Mouse (Mus musculus) lung, postnatal 25 days (tissue): ENCODE data around the gene Usf3.

Source experiments
- DNase-seq: peaks from one replicate; pipeline ENCODE4 v3.0.0; 2022; ENCODE audit warnings: low spot score

Gene Usf3

DNA sequence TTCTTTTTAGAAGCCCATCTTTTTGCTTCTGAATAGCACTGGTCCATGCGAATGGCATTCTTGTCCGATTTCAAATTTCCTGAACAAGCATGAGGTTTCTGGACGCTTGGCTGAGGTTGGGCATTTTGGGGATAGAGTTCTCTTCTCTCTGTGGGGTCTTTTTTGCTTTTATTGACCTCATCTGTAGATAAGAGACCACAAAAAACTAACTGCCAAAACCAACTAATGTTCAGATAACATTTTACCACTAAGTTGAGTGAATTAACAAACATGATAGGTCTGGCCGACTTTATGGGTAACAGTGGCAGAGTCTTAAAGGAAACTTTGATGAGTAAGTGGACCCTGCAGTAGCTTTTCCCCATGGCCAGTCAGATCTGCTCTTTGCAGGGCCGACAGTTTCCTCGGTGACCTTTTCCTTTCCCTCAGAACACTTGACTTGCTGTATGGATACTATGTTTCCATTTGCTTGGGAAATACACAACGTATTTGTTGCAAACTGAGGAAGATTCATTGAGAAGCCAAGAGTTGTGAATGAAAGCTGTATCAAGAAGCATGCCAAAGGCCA is 1.0 kb downstream of the Usf3 start:
- no peak for DNase-seq

DNA sequence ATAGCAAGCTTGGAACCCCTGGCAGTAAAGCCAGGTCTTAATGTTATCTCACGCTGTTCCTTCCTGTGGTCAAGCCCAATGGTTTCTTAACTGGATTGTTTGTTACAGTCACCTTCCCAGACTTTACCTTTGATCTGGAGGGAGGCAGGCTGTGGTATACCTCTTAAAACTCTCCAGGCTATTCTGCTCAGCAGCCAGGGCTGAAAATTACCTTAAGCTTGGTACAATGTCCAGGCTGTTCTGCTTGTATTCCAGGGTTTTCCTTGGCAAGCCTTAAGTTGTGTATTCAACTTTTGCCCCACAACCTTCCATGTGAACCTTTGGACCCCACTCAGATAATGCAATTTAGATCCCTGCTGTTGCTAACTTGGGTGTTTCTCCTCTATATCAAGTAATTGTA is 2.0 kb downstream of the Usf3 start:
- no peak for DNase-seq

DNA sequence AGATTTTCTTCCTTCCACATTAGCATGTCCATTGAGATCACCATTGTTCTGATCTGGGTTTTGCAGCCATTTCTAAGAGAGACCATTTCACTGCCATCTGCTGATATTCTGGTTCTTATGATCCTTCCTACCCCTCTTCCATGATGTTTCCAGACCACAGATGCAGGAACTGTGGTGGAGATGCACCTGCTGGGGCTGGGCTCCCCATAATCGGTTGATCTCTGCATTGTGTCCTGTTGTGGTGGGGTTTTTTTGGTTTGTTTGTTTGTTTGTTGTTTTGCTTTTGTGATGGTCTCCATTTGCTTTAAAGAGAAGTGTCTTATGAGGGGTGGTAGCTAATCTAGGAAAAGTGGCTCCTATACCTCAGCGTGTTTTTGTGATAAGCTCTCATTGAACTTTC is 3.5 kb downstream of the Usf3 start:
- DNase-seq, result no peak

DNA sequence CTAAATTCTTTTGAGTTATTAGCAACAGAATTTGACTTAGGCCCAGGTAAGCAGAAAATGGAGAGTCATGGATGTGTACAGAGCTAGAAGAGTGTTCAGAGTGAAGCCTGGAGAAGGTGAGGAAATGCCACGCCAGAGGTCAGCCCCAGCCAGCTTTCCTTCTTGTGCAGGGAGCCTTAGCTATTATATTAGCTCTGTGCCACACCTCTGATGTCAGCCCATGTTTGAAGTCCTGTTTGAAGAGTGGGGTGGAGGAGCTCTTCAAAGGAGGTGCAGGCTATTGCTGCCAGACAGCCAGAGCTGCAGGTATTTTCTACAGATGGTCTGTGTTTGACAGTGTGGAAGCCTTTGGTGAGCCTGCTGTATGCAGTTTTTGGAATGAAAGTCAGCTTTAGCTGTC is 5.5 kb downstream of the Usf3 start:
- peak; percentile 76 for DNase-seq

DNA sequence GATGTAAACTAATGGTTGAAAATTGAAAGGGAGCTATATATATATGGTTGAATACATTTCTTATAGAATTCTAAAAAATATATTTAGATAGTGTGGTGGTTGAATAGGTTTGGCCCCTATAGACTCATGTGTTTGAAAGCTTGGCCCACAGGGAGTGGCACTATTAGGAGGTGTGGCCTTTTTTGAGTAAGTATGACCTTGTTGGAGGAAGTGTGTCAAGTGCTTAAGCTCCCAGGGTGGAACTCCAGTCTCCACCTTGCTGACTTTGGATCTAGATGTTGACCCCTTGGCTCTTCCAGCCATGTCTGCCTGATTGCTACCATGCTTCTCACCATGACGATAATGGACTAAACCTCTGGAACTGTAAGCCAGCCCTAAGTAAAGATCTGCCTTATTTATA is 9.6 kb downstream of the Usf3 start:
- DNase-seq, result no peak

DNA sequence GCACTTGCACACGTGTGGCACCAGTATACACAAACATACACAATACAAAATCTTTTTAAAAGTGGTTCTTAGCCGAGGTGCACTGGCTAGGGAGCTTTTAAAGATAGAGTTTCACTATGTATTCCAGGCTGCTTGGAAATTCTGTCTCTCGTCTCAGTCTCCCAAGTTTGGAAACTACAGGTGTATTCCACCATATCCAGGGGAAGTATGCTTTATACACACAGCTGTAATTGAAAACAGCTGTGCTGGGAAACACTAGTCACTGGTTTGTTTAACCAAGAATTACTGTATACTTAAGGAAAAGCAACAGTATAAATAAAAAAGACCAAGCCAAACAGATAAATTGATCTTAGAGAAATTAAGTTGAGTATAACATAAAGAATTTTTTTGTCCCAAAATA is 11.7 kb downstream of the Usf3 start:
- DNase-seq, result no peak

DNA sequence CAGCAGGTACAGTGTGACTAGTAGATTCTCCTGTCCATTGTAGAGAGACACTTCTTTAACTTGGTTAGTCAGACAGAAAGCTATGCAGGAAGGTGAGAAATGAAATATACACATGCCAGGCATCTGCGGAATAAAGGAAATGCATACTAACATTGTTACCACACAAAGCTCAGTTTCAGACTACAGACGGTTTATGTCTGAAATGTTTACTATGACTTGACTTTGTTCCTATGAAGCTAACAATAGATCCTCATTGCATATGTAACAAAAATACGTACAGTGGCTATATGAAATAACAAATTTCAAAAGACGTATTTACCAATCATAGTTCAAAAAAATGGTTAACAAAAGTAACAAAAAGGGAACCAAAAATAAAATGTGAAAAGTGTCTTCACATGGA is 14.1 kb downstream of the Usf3 start:
- DNase-seq, result no peak

DNA sequence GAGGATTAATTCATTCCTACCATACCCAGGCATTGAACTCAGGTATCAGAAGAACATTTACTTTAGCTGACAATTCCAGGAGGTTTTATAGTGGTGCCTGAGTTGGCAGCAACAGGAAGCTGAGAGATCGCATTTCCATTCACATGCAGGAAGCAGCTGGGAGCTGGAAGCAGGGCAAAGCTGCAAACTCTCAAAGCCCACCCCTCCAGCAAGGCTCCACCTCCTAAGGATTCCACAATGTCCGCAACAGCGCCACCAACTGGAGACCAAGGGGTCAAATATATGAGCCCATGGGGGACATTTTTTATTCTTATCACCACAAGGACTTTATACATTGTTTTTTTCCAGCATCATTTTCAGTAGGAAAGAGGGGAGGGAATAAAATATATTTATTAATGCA is 15.7 kb downstream of the Usf3 start:
- DNase-seq, result no peak

DNA sequence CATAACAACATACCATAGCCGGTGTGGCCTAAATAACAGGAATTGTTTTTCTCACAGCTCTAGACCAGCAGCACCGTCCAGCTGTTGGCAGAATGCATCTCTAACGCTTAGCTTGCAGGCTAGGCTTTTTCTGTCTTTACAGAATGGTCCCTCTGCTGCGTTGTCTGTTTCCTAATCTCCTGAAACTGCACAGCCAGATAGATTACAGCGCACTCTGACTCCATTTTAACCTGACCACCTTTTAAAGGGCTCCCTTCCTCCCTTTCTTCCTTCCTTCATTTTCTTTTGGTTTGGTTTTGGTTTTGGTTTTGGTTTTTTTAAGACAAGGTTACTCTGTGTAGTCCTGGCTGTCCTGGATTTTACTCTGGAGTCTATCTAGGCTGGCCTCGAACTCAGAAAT is 17.0 kb downstream of the Usf3 start:
- no peak for DNase-seq

DNA sequence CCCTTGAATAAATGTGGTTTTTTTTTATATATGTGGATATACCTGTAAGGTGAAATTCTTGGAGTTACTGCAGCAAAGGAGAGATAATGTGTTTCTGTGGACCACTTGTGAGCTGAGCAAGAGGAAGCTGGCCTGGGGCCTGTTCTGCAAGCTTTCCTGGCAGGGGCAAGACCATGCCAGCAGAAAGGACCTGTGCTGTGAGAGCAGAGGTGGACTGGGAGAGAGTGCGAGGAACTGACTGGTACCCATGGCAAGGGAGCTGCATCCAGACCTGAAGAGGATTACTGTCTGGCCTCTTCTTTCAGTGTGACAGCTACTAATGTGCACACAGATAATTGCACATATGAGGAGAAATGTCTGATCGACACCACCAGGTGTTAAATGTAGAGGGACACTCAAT is 17.9 kb downstream of the Usf3 start:
- DNase-seq, result no peak

DNA sequence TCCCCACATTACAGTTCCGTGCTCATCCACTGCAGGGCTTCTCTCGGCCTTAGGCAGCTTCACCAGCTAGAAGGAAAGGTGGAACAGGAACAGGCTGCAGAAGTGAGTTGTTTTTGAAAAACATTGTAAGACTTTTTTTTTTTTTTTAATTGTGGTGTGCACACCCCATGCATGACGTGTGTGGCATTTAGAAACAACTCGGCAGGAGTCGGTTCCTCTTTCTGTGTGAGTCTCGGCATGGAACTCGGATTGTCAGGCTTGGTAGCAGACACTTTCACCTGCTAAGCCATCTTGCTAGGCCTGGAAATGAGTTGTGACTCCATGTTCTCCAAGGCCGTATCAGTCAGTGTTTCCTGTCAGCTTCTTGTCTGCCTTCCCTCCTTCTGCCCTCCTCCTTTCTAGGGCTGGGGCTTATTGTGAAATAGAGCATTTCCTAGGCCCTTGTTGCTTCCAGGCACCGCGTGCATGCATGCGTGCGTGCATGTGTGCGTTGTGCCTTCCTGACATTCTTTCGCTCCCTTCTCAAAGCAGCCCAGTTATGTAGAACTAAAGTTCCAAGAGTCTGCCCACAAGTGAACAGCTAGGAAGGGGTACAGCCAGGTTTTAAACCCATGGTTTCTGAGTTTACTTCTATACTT is 26.1 kb downstream of the Usf3 start:
- peak; percentile 35 for DNase-seq

DNA sequence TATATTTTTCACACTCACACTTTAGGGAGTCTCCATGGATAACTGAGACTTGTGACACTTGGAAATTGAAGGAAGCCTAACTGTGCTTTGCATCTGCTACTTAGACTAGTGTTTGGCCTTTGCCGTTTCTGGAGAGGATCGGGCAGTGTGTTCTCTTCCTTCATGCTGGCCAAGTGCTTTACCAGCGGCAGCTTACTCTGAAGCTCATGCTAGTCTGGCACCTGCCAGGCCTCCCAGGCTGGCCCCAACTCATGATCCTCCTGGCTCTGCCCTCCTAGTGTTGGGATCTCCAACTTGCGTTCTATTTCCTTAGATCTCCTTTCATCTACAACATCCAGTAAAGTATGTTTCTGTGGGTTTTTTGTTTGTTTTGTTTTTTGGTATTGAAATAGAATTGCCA is 27.1 kb downstream of the Usf3 start:
- DNase-seq, result no peak

DNA sequence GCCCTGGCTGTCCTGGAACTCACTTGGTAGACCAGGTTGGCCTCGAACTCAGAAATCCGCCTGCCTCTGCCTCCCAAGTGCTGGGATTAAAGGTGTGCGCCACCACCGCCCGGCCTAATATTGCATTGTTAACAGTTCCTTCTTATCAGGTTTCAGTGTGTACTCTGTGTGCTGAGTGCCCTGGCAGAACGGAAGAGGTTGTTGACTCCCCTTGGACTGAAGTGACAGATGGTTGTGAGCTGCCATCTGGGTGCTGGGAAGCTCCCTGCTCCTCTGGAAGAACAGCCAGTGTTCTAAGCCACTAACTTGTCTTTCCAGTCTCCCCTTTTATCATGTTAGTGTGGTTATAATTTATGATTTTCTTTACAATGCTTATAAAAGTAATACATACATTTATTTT is 31.3 kb downstream of the Usf3 start:
- peak; percentile 51 for DNase-seq

DNA sequence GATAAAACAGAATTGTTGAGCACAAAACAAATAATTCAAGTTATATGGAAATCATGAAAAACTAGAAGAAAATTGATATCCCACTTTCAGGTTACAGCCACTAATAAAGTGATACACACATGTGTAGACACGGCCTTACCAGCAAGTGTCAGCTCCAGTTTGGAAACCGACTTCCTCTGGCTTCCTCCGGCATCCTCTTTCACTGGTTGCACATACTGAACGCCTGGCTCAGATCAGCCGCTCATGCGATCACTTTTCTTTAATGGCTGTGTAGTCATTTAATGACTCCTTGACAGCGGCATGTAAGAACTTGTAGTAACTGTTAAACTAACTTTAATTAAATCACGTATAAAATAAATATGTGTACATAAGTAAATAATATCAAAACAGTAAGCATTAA is 32.9 kb downstream of the Usf3 start:
- DNase-seq, result no peak

DNA sequence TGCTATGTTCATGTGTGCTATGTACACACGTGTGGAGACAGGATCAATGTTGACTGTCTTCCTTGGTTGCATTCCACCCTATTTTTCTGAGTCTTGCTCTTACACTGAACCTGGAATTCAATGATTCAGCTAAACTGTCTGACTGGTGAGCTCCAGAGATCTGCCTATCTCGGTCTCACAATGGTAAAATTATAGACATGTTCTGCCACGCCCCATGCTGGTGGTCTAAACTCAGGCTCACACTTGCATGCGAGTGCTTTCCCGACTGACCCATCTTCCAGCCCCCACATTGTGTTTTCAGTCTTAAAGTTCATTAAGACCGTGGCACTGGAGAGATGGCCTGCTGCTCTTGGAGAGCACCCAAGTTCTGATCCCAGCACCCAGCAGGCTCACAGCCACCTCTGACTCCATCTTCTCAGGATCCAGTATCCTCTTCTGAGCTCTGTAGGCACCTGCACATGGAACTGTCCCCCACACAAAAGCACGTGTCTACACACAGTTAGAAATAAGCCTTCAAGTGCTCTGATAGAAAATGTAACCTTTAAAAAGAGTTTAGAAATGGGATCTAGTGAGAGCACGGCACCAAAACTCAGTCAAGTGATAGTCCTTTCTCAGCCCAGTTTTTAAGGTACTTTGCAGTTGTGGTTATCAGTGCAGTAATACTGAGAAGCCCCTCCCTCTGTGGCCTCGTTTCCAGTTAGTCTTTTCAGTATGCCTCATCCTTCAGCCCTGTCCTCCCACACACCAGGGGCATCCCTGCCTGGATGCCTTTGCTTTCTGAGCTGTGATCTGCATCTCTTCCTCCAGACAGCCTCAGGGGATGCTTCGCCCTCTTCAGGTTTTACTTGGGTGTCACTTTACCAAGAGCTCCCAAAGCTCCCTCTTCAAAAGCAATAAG is 37.4 kb downstream of the Usf3 start:
- DNase-seq, result no peak

DNA sequence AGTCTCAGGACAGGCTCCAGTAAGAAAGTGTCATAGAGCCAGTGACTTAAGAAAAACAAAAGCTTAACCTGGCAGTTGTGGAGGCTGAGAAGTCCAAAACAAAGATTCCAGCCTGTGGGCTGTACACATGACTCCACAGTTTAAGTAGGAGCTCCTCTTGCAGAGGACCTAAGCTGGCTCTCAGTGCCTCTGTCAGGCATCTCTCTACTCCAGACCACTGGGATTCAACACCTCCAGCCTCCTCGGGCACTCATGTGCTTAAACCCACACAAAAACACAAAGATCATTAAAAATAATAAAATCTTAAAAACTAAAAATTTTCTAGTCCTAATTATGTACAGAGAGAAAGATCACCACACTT is 38.0 kb downstream of the Usf3 start:
- no peak for DNase-seq

DNA sequence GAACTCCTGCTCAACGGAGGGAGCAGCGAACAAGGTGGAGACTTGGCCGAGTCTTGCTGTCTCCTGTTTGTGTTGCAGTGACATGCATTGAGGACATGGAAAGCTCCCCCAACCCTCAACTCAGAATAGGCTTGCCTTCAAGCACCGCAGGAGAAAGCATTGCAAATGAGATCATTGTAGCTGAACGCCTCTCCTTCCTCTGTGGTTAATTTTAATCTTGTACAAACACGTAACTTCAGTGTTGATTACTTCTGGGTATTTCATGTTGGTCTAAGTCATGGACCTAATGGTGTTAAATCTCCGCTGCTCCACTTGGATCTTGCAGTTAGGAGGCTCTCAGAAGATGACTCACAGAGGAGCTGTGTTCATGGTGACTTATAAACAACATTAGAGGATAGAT is 39.7 kb downstream of the Usf3 start:
- DNase-seq, result no peak

DNA sequence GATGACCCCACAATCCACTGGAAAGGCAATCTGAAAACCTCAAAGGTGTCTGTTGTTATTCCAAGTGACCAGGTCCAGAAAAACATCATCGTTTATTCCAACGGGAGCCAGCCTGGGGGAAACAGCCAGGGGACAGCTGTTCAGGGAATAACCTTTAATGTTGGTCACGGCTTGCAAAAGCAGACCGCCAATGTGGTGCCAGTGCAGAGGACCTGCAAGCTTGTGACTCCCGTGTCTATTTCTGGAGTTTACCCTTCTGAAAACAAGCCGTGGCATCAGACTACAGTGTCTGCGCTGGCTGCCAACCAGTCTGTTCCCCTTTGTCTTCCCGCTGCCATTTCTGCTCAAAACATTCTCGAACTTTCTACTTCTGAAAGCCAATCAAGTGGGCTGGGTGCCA is 42.5 kb downstream of the Usf3 start:
- DNase-seq, result no peak

DNA sequence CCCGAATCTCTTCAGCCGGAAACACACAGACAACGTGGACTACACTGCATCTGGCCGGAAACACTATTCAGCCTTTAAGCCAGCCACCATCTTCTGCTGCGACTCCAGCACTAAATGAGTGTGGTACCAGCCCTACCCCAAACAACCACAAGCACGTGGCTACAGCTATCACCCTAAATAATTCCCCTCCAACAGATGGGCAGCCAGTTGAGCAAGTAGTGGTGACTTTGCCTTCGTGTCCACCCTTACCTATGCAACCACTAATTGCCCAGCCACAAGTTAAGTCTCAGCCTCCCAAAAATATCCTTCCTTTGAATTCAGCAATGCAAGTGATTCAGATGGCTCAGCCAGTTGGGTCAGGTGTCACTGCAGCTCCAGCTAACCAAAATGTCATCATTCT is 43.4 kb downstream of the Usf3 start:
- DNase-seq, result no peak

DNA sequence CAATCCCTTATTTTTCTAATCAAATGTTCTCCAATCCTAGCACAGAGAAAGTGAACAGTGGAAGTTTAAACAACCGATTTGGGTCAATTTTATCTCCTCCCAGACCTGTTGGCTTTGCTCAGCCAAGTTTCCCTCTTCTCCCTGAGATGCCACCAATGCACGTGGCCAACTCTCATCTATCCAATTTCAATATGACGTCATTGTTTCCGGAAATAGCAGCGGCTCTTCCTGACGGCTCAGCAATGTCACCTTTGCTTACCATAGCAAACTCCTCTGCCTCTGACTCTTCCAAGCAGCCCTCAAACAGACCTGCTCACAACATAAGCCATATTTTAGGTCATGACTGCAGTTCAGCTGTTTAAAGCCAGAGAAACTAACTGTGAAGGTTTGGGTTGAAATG is 48.4 kb downstream of the Usf3 start:
- no peak for DNase-seq

DNA sequence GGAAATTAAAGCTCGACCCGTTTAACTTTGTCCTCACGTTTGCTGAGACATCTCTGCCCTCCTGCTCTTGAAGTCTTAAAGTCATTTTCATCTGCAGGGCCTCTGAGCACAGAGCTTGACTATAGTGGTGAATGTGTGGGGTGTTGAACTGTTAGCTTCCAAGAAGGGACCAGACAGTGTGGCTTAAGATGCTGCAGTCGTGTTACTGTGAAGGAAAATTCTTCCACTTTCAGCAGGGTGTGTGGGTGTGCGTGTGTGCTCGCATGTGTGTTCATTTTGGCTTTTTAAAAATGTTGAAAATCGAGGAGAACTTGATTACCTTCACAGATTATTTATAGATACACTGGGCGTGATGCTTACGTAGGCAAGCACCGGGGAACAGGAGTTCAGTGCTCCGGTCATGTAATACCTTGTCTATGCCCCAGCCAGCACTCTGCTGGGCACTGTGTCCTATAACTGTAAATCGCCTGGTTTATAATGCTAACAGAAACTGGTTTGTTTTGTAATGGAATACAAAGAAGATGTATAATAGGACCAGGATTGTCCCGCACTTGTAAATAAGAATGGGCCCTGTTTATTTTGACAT is 53.8 kb downstream of the Usf3 start:
- no peak for DNase-seq

DNA sequence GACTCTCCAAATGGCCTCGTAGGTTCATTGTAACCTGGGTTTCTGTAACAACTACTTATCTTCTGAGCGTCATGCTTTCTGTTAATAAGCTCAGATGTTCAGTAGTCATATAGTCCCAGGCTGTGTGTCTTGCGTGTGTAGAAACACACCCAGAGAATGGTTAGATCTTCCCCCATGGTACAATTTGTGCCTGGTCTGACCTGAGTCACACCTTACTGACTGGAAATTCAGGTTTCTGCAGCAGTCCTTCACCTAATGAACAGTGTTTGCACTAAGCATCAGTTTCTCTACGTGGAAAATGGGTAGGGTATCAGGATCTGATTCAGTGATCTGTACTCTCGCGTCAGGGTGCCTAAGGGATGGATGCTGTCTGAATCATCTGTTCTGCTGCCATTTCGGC is 60.0 kb downstream of the Usf3 start:
- DNase-seq, result no peak

DNA sequence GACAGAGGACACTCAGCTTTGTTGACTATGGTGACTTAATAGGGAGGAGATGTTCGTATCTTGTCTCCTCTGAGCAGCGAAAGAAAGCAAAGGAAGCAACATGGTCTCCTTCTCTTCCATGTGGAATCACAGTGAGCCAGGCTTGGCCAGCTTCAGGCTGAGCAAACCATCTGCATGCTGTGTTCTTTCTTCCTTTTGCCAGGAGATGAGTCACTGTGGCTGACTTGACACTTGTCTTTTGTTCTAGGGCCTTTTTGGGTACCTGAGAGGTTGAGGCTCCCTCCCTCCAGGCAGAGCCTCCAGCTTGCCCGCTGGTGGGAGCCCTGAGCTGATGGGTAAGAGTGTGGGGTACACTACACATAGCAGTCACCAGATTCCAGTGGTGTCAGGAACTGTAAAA is 64.8 kb downstream of the Usf3 start:
- no peak for DNase-seq
